Mouse (Mus musculus): ENCODE results near the gene Map3k9. TPM values are rescaled to one million over a fixed set of nuclear protein-coding genes. Genes with fewer than 3 reads are reported as not detected.

Gene Map3k9
- polyA plus RNA-seq, 1 experiment from 2014 or later: 0.60 TPM

Other genes starting within 250 kb of the Map3k9 start
- 32.7 and 39.4 TPM in 2 replicates for gene Gm20498, start 248.3 kb downstream of the Map3k9 start, polyA plus RNA-seq (2014; fragmentation: Nextera tagmentation; extraction: Ambion mirVana)
- gene Synj2bp, start 248.3 kb downstream of the Map3k9 start, polyA plus RNA-seq (2014; fragmentation: Nextera tagmentation; extraction: Ambion mirVana): 31.0 and 33.7 TPM in 2 replicates
- 0.24 and 0.32 TPM in 2 replicates for gene Adam21, start 212.7 kb downstream of the Map3k9 start, polyA plus RNA-seq (2014; fragmentation: Nextera tagmentation; extraction: Ambion mirVana)
- gene Med6, start 186.2 kb downstream of the Map3k9 start, polyA plus RNA-seq (2014; fragmentation: Nextera tagmentation; extraction: Ambion mirVana): 98.9 and 99.5 TPM in 2 replicates
- gene Ttc9, start 149.9 kb downstream of the Map3k9 start, polyA plus RNA-seq (2014; fragmentation: Nextera tagmentation; extraction: Ambion mirVana): 0.35 and 0.54 TPM in 2 replicates
- gene Pcnx, start 78.8 kb upstream of the Map3k9 start, polyA plus RNA-seq (2014; fragmentation: Nextera tagmentation; extraction: Ambion mirVana): 12.5 and 12.8 TPM in 2 replicates

Measured in limb, embryonic 11.5 days (tissue).